Comparison of ENCODE assay signal across 9 mouse cellular contexts in genomic region chr6:29853213-29853899, GRCm38 (mm10).
DNase-seq lines count a peak whose midpoint lies in the region; ATAC-seq and TF ChIP-seq lines count a peak whose summit lies in the region.
"Had no signal": no experiment of that assay in that cellular context is flagged by ENCODE, and none has a peak within 500 bp of the region (broad histone marks: within the 10 kb centered on the region; RNA-seq: fewer than 3 reads in every experiment).

No protein-coding gene starts in this region.

- TF ChIP-seq CTCF in E14TG2a.4 (conservative IDR thresholded peaks at IDR 0.05; ENCODE audit: low read length) = peak; percentile 96
- TF ChIP-seq CTCF in heart, postnatal 0 days (IDR thresholded peaks at IDR 0.05; ENCODE audit: low read depth) = peak; percentile 87
- TF ChIP-seq CTCF in liver, embryonic 14.5 days (IDR thresholded peaks at IDR 0.05; ENCODE audit: low read depth) = peak; percentile 86

- no peak overlapping the region for H3K9ac ChIP-seq in forebrain, embryonic 12.5 days
- no peak overlapping the region for H3K9ac ChIP-seq in heart, postnatal 0 days (replicated peaks; ENCODE audit: low read depth, low read length)
- H3K9ac ChIP-seq in liver, embryonic 14.5 days (replicated peaks) = no peak overlapping the region
- H3K9ac ChIP-seq in neural tube, embryonic 14.5 days (replicated peaks; ENCODE audit: low read depth, low read length) = 0 out of 2 replicates have a peak overlapping the region, but pooled peaks have one; percentile 25

- H3K27ac ChIP-seq in forebrain, embryonic 12.5 days = no peak overlapping the region
- no peak overlapping the region for H3K27ac ChIP-seq in heart, postnatal 0 days (ENCODE audit: low read depth)
- no peak overlapping the region for H3K27ac ChIP-seq in liver, embryonic 14.5 days
- H3K27ac ChIP-seq in neural tube, embryonic 14.5 days (ENCODE audit: low read depth, low read length) = peak overlapping the region; percentile 39; the same call in 1 of the 2 replicates

- peaks cover 32% of the 10 kb centered on the region for H3K4me1 ChIP-seq in E14TG2a.4 (replicated peaks; ENCODE audit: low read depth, low read length)
- peaks cover 6% of the 10 kb centered on the region; the same call in 1 of the 2 replicates for H3K4me1 ChIP-seq in forebrain, embryonic 12.5 days
- H3K4me1 ChIP-seq in heart, postnatal 0 days (ENCODE audit: control insufficient read depth, insufficient read depth) = peaks cover 8% of the 10 kb centered on the region; the same call in 1 of the 2 replicates
- peaks cover 24 to 39% of the 10 kb centered on the region in 2 experiments for H3K4me1 ChIP-seq in liver, embryonic 14.5 days (replicated peaks; ENCODE audit: control insufficient read depth in 2 of 2, insufficient read depth in 2 of 2, low read length in 1 of 2)
- H3K4me1 ChIP-seq in neural tube, embryonic 14.5 days (ENCODE audit: control insufficient read depth, insufficient read depth, low read length) = no peaks in the 10 kb centered on the region

- no peaks in the 10 kb centered on the region for H3K36me3 ChIP-seq in E14TG2a.4 (ENCODE audit: insufficient read depth, low read length)
- no peaks in the 10 kb centered on the region for H3K36me3 ChIP-seq in forebrain, embryonic 12.5 days (replicated peaks)
- no peaks in the 10 kb centered on the region for H3K36me3 ChIP-seq in heart, postnatal 0 days (replicated peaks; ENCODE audit: control insufficient read depth, insufficient read depth, low read length)
- no peaks in the 10 kb centered on the region for H3K36me3 ChIP-seq in liver, embryonic 14.5 days (replicated peaks; ENCODE audit: control insufficient read depth, insufficient read depth, low read depth)
- H3K36me3 ChIP-seq in neural tube, embryonic 14.5 days (ENCODE audit: control insufficient read depth, insufficient read depth, low read length) = no peaks in the 10 kb centered on the region

- ATAC-seq in forebrain, embryonic 12.5 days (ENCODE audit: low FRiP score) = peak; percentile 70
- ATAC-seq in heart, postnatal 0 days (ENCODE audit: insufficient read depth, low read depth) = peak; percentile 69
- ATAC-seq in liver, embryonic 14.5 days (ENCODE audit: insufficient read depth) = no peak
- ATAC-seq in neural tube, embryonic 14.5 days (ENCODE audit: low read depth) = peak; percentile 85

- H3K9me3 ChIP-seq in E14TG2a.4 (ENCODE audit: low read length) = no peaks in the 10 kb centered on the region
- no peaks in the 10 kb centered on the region for H3K9me3 ChIP-seq in forebrain, embryonic 12.5 days
- H3K9me3 ChIP-seq in heart, postnatal 0 days (replicated peaks; ENCODE audit: control insufficient read depth, low read length) = no peaks in the 10 kb centered on the region
- H3K9me3 ChIP-seq in liver, embryonic 14.5 days (ENCODE audit: control insufficient read depth, low read length) = no peaks in the 10 kb centered on the region
- H3K9me3 ChIP-seq in neural tube, embryonic 14.5 days (ENCODE audit: control insufficient read depth, low read length) = no peaks in the 10 kb centered on the region

- H3K4me2 ChIP-seq in forebrain, embryonic 12.5 days = peak overlapping the region; percentile 15; the same call in 1 of the 2 replicates
- peak overlapping the region; percentile 47 for H3K4me2 ChIP-seq in heart, postnatal 0 days (ENCODE audit: low read depth, low read length)
- H3K4me2 ChIP-seq in liver, embryonic 14.5 days (ENCODE audit: low read depth) = peak overlapping the region; percentile 21
- H3K4me2 ChIP-seq in neural tube, embryonic 14.5 days (ENCODE audit: low read depth, low read length) = no peak overlapping the region

- peak; percentile 65 for DNase-seq in c-Kit-positive CD71-positive TER-119-negative erythroid progenitor cells, embryonic 14.5 days (ENCODE audit: low read depth)
- DNase-seq in heart, postnatal 0 days (ENCODE audit: low spot score) = peak; percentile 79
- peak; percentile 68 to 88 for DNase-seq in kidney, postnatal 36 days
- peak; percentile 38 to 44 (median 41) for DNase-seq in liver, embryonic 14.5 days (ENCODE audit: low read depth in 3 of 3, low spot score in 3 of 3)
- peak; percentile 40 for DNase-seq in testis, postnatal 14 days (ENCODE audit: low spot score)

- H3K27me3 ChIP-seq in E14TG2a.4 (ENCODE audit: insufficient read depth, low read length) = no peaks in the 10 kb centered on the region
- no peaks in the 10 kb centered on the region for H3K27me3 ChIP-seq in forebrain, embryonic 12.5 days
- H3K27me3 ChIP-seq in heart, postnatal 0 days (ENCODE audit: control insufficient read depth, insufficient read depth, low read length) = no peaks in the 10 kb centered on the region
- H3K27me3 ChIP-seq in liver, embryonic 14.5 days (ENCODE audit: control insufficient read depth, insufficient read depth, low read length) = no peaks in the 10 kb centered on the region
- no peaks in the 10 kb centered on the region for H3K27me3 ChIP-seq in neural tube, embryonic 14.5 days (ENCODE audit: control insufficient read depth, insufficient read depth, low read length)

- 40% methylated on average over 12 of the region's 12 CpGs for WGBS in forebrain, embryonic 12.5 days
- 23% methylated on average over 12 of the region's 12 CpGs for WGBS in heart, postnatal 0 days
- 17% methylated on average over 12 of the region's 12 CpGs for WGBS in liver, embryonic 14.5 days (ENCODE audit: insufficient replicate concordance)
- 36% methylated on average over 12 of the region's 12 CpGs for WGBS in neural tube, embryonic 14.5 days

- H3K4me3 ChIP-seq in E14TG2a.4 (replicated peaks; ENCODE audit: low read length) = peak overlapping the region; percentile 43
- no peak overlapping the region for H3K4me3 ChIP-seq in forebrain, embryonic 12.5 days (replicated peaks)
- H3K4me3 ChIP-seq in heart, postnatal 0 days (ENCODE audit: low read depth, low read length) = peak overlapping the region; percentile 17
- H3K4me3 ChIP-seq in liver, embryonic 14.5 days (ENCODE audit: insufficient read depth in 1 of 2, low read depth in 2 of 2, low read length in 2 of 2) = peak overlapping the region in 1 of 2 experiments; percentile 4; a peak in 1 of 4 replicates
- no peak overlapping the region for H3K4me3 ChIP-seq in neural tube, embryonic 14.5 days (ENCODE audit: low read depth, low read length)
- H3K4me3 ChIP-seq: megakaryocyte, embryonic 14.5 days had no signal

- TF ChIP-seq EP300 in heart, postnatal 0 days (IDR thresholded peaks at IDR 0.05; ENCODE audit: low read depth) = no peak
- TF ChIP-seq EP300 in liver, embryonic 14.5 days (IDR thresholded peaks at IDR 0.05; ENCODE audit: low read depth) = no peak

Comparison
In these comparisons a context has a peak if more than half of its experiments do, and no peak if none do; other contexts are left out.
1. H3K4me3 ChIP-seq: peak in E14TG2a.4 (single experiment) and heart, postnatal 0 days (single experiment); none in forebrain, embryonic 12.5 days (single experiment) and neural tube, embryonic 14.5 days (single experiment).
2. Peak in every context shown above with its lines, with median percentiles within 50 percentile points of each other: CTCF ChIP-seq and DNase-seq.